Mouse (Mus musculus) stomach, embryonic 16.5 days (tissue): ENCODE results near the gene Mroh3. TPM values are rescaled to one million over a fixed set of nuclear protein-coding genes. Genes with fewer than 3 reads are reported as not detected.

Source experiments
- ATAC-seq: fragments of 200-750 bp; cut with Nextera tagmentation; 2 replicates; pipeline ENCODE4 v1.8.0; 2017; ENCODE audit warnings: moderate number of reproducible peaks, moderate TSS enrichment; ENCODE audit not compliant: insufficient read depth, low FRiP score
- H3K27ac ChIP-seq: fragments of 300-500 bp; sonication (generic); 2 replicates; pipeline ENCODE4 v1.5.1; 2014; ENCODE audit warnings: low read length
- H3K27me3 ChIP-seq: fragments of 300-500 bp; sonication (generic); 2 replicates; pipeline ENCODE4 v1.6.1; 2014; ENCODE audit warnings: low read length, control low read depth, mixed read lengths; ENCODE audit not compliant: control insufficient read depth, insufficient read depth
- H3K36me3 ChIP-seq: fragments of 300-500 bp; sonication (generic); 2 replicates; pipeline ENCODE4 v1.6.1; 2014; ENCODE audit warnings: low read length; ENCODE audit not compliant: control insufficient read depth, insufficient read depth
- H3K4me1 ChIP-seq: fragments of 300-500 bp; sonication (generic); 2 replicates; pipeline ENCODE4 v1.6.1; 2014; ENCODE audit warnings: low read length, control low read depth, mixed read lengths; ENCODE audit not compliant: control insufficient read depth, insufficient read depth
- H3K4me2 ChIP-seq: fragments of 300-500 bp; sonication (generic); 2 replicates; pipeline ENCODE4 v1.6.1; 2014; ENCODE audit warnings: low read depth, low read length, mixed read lengths
- H3K4me3 ChIP-seq: fragments of 300-500 bp; sonication (generic); replicated peaks from 2 replicates; pipeline ENCODE4 v1.5.1; 2014; ENCODE audit warnings: mild to moderate bottlenecking, low read length
- H3K9ac ChIP-seq: fragments of 300-500 bp; sonication (generic); 2 replicates; pipeline ENCODE4 v1.6.1; 2014; ENCODE audit warnings: low read length
- H3K9me3 ChIP-seq: fragments of 300-500 bp; sonication (generic); replicated peaks from 2 replicates; pipeline ENCODE4 v1.6.1; 2016; ENCODE audit warnings: low read length, control low read depth; ENCODE audit not compliant: control insufficient read depth
- WGBS: fragments of 180-500 bp; shearing (Covaris S2); extraction: QIAGEN DNeasy Blood & Tissue Kit; methylation state at CpG from one replicate; pipeline ENCODE4 v1.1.7; 2014; 5-methylcytosine and 5-hydroxymethylcytosine counted together
- polyA plus RNA-seq: library from polyadenylated mRNA; unstranded; fragments of >200 nt; fragmentation: Nextera tagmentation; extraction: Ambion mirVana; gene quantifications from 2 replicates; pipeline ENCODE4 v1.2.1, GENCODE M21; 2015

The Mroh3 gene
- polyA plus RNA-seq, 1 experiment from 2014 or later = 1.3 TPM

DNA sequence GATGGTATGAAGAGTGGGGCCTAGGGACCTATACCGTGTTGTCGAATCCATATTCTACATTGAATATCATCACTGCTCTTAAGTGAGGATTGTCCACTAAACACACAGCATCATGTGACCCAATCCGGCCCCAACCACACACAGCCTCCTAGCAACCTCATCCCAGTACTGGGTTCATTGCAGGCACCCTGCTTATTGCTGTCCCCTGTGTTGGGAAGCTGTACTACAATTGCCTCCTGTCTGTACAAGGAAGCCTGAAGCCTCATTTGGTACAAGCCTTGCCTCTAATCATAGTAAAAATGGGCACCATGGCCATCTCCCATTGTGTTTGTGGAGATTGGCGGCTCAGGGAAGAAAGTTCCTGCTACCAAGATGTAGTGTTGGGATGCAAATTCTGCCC lies 56.3 kb downstream of the Mroh3 start:
- Histone ChIP-seq H3K9me3 (no peaks in the 10 kb centered on the region), H3K4me3 (no peak overlapping the region), H3K36me3 (no peaks in the 10 kb centered on the region; the same call in none of the 2 replicates), H3K4me2 (no peak overlapping the region), H3K27me3 (no peaks in the 10 kb centered on the region), H3K4me1 (no peaks in the 10 kb centered on the region), H3K9ac (no peak overlapping the region), H3K27ac (no peak overlapping the region)
- no peak for ATAC-seq
- WGBS = 91% methylated on average over 4 of the region's 4 CpGs

DNA sequence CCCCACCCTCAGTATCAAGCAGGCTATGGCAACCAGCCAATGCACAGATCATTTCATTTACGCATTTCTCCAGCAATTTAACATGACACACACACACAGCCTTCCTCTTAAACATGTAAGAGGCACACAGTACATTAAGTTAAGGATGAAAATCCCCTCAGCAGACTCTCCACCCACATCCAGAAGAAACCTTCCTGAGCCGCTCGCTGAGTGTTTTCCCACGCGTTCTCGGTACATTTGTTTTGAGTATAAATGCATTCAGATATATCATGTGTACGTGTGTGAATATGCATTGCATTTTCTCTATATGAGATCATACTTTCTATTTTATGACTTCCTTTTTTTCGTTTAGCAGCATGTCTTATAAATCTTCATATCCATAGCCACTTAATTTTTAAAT lies 61.3 kb downstream of the Mroh3 start:
- no peaks in the 10 kb centered on the region; the same call in none of the 2 replicates for H3K36me3 ChIP-seq
- H3K9ac ChIP-seq = no peak overlapping the region
- WGBS = 73% methylated on average over 8 of the region's 8 CpGs

DNA sequence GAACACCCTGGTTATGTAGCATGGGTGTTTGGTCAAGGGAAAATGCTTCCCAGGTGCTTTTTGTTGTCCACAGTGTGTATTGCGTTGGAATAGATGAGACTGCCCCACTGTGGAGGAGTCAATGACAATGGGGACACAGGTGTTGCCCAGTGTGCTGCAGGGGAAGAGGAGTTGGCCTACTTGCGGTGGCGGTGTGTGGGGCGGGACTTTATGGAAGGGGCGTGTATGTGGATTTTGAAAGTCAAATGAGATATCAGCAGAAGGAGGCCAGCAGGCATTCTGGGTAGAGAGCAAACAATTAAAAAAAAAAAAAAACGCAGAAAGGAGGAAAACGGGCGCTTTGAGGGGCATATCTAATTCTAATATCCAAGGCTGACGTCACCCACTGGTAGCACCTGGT lies 62.9 kb downstream of the Mroh3 start:
- no peaks in the 10 kb centered on the region for H3K4me1 ChIP-seq
- H3K4me3 ChIP-seq = no peak overlapping the region
- ATAC-seq = no peak
- H3K27ac ChIP-seq = no peak overlapping the region
- H3K9me3 ChIP-seq = no peaks in the 10 kb centered on the region
- no peak overlapping the region for H3K4me2 ChIP-seq
- no peak overlapping the region for H3K9ac ChIP-seq
- WGBS = 80% methylated on average over 9 of the region's 9 CpGs
- no peaks in the 10 kb centered on the region for H3K27me3 ChIP-seq
- no peaks in the 10 kb centered on the region; the same call in 1 of the 2 replicates for H3K36me3 ChIP-seq

More for the DNA sequence above, 61.3 kb downstream of the Mroh3 start:
- Histone ChIP-seq H3K27me3 (no peaks in the 10 kb centered on the region), H3K9me3 (no peaks in the 10 kb centered on the region), H3K4me3 (no peak overlapping the region), H3K4me1 (no peaks in the 10 kb centered on the region), H3K27ac (no peak overlapping the region), H3K4me2 (no peak overlapping the region)
- no peak for ATAC-seq

DNA sequence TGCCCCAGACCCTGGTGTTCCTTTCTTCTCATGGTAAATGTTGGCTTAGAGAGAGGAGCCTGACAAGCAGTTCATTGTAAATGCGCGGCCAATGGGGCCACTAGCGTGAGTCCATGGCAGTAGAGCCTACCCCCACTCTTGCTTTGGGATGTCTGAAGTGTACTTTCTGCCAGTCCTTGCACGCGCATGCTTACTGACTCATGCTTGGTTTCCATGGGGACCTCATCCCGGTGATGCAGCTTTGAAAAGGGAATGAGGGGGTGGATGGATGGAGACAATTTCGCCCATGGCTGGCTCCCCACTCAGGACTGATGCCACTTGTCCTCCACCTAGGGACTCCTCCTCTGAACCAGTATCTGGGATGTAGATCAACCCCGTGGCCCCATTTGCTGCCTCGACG lies 69.1 kb downstream of the Mroh3 start:
- no peak overlapping the region for H3K4me2 ChIP-seq
- H3K9ac ChIP-seq = no peak overlapping the region
- WGBS = 88% methylated on average over 10 of the region's 10 CpGs
- peaks cover 24% of the 10 kb centered on the region for H3K4me1 ChIP-seq
- H3K4me3 ChIP-seq = no peak overlapping the region
- no peaks in the 10 kb centered on the region for H3K9me3 ChIP-seq
- H3K27me3 ChIP-seq = no peaks in the 10 kb centered on the region
- no peak overlapping the region for H3K27ac ChIP-seq
- H3K36me3 ChIP-seq = no peaks in the 10 kb centered on the region
- ATAC-seq = no peak

DNA sequence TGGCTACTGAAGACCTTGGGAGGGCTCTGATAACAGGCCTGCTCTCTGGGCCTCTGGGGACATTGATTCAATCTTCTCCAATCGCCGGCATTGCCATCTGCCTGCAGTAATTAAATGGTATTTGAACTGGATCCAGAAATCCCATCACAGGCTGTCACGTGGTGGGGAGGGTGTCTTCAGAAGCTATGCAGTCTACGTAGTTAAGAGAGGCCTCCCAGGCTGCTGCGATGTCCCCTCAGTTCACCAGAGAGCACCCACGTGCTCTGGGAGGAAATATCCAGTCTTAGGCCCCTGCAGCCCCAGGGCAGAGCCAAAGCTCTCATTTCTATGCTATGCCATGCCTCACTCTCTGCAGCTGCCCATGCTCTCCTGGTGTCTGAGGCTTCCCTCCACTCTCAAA lies 70.3 kb downstream of the Mroh3 start:
- Histone ChIP-seq H3K27ac (no peak overlapping the region), H3K36me3 (no peaks in the 10 kb centered on the region), H3K9ac (no peak overlapping the region), H3K9me3 (no peaks in the 10 kb centered on the region), H3K4me2 (no peak overlapping the region), H3K27me3 (no peaks in the 10 kb centered on the region), H3K4me3 (no peak overlapping the region), H3K4me1 (peaks cover 35% of the 10 kb centered on the region)
- ATAC-seq = no peak
- WGBS = 50% methylated on average over 6 of the region's 6 CpGs

DNA sequence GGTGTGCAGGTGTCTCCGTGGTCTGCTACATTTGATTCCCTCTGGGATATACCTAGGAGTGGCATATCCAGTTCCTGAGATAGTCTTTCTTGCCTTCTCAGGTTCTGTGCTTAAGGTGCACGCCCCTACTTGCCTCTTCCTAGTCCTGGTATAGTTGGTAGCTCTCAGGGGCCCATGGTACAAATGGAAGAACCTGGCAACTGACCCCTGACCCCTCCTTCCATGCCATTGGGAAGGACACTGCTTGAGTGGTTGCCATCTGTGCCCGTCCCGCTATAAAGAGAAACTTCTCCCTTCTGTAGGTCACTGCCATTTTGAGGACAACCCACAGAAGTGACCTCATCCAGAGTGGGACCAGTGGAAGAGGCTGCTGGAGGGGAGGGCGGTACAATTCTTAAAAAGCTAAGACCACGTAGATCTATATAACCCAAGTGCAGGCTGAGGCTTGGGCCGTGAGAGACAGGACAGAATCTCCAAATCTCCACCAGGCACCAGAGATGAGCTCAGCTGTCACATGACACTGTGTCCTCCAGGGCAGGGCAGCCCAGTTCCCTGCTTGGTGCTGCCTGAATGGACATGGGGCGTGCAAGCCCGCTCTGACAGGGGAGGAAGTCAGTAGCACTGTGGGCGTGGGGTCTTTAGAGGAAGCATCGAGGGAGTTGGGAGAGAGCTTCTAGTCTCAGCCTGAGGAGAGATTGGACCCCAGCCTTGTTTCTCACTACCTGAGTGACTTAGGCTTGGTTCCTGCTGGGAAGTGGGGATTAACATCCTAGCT lies 71.3 kb downstream of the Mroh3 start:
- ATAC-seq = no peak
- Histone ChIP-seq H3K36me3 (no peaks in the 10 kb centered on the region), H3K4me1 (peaks cover 45% of the 10 kb centered on the region), H3K4me3 (no peak overlapping the region), H3K9me3 (no peaks in the 10 kb centered on the region), H3K4me2 (no peak overlapping the region), H3K27me3 (no peaks in the 10 kb centered on the region), H3K27ac (no peak overlapping the region), H3K9ac (no peak overlapping the region)
- WGBS = 83% methylated on average over 11 of the region's 11 CpGs

DNA sequence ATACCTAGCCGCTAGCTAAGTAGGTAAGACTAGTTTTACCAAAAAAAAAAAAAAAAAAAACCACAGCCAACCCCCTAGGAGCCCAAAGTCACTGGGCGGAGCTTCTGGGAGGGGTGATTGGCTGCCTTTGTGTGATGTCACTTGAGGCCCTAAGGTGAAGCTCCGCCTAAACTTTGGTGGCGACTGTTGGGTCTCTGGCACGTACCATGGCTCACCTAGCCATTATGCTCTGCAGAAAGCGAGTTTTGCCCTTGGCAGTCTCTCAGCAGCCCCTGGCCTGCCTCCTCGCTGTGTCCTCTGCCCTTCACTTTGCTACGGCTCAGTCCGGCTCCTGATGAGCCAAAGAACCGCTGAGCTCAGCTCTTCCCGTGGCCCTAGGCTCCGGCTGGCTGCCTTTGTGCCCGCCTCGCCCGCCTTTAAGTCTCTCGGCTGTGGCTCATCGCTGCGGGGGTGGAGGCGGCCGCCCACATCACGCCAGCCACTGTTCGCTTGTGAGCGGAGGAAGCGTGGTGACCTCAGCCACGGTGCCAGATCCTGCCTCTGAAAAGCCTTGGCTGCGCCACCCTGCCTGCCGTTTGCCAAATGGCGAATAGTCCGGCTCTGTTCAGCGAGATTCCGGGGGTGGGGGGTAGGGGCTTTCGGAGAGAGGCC lies 72.5 kb downstream of the Mroh3 start:
- peak overlapping the region; percentile 76 for H3K27ac ChIP-seq
- peak overlapping the region; percentile 78 for H3K9ac ChIP-seq
- H3K36me3 ChIP-seq = no peaks in the 10 kb centered on the region
- peaks cover 58% of the 10 kb centered on the region for H3K4me1 ChIP-seq
- H3K4me2 ChIP-seq = peak overlapping the region; percentile 87
- no peaks in the 10 kb centered on the region for H3K9me3 ChIP-seq
- H3K27me3 ChIP-seq = no peaks in the 10 kb centered on the region
- H3K4me3 ChIP-seq = peak overlapping the region; percentile 55
- WGBS = 2% methylated on average over 32 of the region's 32 CpGs
- peak; percentile 63 for ATAC-seq

DNA sequence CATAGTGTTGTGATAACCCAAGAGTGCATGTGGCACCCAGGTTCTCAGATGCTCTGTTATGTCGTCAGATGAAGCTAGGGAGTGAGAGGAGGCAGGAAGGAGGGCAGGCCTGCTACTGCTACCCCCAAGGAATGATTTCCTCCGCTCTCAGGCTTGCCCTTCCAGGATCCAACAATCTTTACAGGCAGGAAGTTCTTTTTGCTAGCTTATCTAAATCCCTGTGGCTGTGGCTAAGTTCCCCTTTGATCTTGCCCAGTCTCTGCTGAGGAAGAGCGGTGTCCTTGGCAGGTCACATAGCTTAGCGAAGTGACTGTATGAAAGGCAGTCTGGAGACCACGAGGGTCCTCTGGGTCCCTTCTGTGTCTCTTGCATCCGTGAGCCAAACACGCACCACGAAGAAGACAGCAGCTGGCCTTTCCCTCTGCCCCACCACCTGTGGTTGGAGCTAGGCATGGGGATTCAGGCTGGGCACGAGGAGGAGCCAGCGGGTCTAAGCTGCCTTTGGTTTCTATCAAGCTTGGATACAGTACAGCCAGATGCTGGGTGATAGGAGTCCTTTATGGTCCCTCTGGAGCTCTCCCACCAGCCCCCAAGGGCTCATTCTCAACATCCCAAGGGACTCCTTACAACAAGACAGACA lies 74.3 kb downstream of the Mroh3 start:
- Histone ChIP-seq H3K9ac (0 out of 2 replicates have a peak overlapping the region, but pooled peaks have one; percentile 20), H3K27me3 (no peaks in the 10 kb centered on the region), H3K4me1 (peaks cover 76% of the 10 kb centered on the region), H3K9me3 (no peaks in the 10 kb centered on the region), H3K36me3 (no peaks in the 10 kb centered on the region), H3K27ac (peak overlapping the region; percentile 70; the same call in 1 of the 2 replicates), H3K4me3 (no peak overlapping the region), H3K4me2 (no peak overlapping the region)
- no peak for ATAC-seq
- 45% methylated on average over 10 of the region's 10 CpGs for WGBS

DNA sequence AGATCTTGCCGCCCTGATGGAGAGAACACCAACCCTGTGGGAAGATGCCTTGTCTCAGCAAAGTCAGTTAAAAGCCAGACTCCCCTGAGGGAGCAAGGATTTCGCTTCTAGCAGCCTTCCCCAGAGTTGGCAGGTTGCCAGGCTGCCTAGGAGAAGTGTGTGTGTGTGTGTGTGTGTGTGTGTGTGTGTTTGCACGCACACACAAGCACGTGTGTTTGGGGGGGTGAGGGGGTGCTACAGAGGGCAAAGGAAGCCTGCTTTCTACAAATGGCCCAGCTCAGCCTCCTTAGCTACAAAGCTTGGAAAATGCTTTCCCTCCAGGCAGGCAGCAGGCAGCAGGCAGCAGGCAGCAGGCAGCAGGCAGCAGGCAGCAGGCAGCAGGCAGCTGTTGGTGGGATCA lies 75.1 kb downstream of the Mroh3 start:
- H3K4me2 ChIP-seq = peak overlapping the region; percentile 23; the same call in 1 of the 2 replicates
- no peaks in the 10 kb centered on the region for H3K9me3 ChIP-seq
- H3K36me3 ChIP-seq = no peaks in the 10 kb centered on the region
- H3K9ac ChIP-seq = peak overlapping the region; percentile 42; the same call in 1 of the 2 replicates
- H3K27me3 ChIP-seq = no peaks in the 10 kb centered on the region
- no peak overlapping the region for H3K4me3 ChIP-seq
- ATAC-seq = peak; percentile 6; the same call in 1 of the 2 replicates
- peak overlapping the region; percentile 70 for H3K27ac ChIP-seq
- H3K4me1 ChIP-seq = peaks cover 80% of the 10 kb centered on the region
- WGBS = 4% methylated on average over 4 of the region's 4 CpGs
